Mouse (Mus musculus) liver, postnatal 0 days (tissue): Measurements from ENCODE around the gene Dqx1. TPM values are rescaled to one million over a fixed set of nuclear protein-coding genes. Genes with fewer than 3 reads are reported as not detected.

Experiments
- ATAC-seq: fragments of 200-750 bp; cut with Nextera tagmentation; 2 replicates; pipeline ENCODE4 v1.8.0; 2017; ENCODE audit warnings: mild to moderate bottlenecking, moderate library complexity
- DNase-seq: peaks from one replicate; pipeline ENCODE4 v3.0.0-alpha.2; 2016
- H3K27ac ChIP-seq: fragments of 300-500 bp; sonication (generic); 2 replicates; pipeline ENCODE4 v1.5.1; 2014; ENCODE audit warnings: antibody characterized with exemption, moderate library complexity, mild to moderate bottlenecking, low read depth
- H3K27me3 ChIP-seq: fragments of 300-500 bp; sonication (generic); 2 replicates; pipeline ENCODE4 v1.6.1; 2014; ENCODE audit warnings: low read length, control low read depth, mixed read lengths; ENCODE audit not compliant: insufficient read depth
- H3K36me3 ChIP-seq: fragments of 300-500 bp; sonication (generic); replicated peaks from 2 replicates; pipeline ENCODE4 v1.6.1; 2014; ENCODE audit warnings: mild to moderate bottlenecking, control low read depth, low read length, moderate library complexity, mixed read lengths; ENCODE audit not compliant: insufficient read depth
- H3K4me1 ChIP-seq: fragments of 300-500 bp; sonication (generic); 2 replicates; pipeline ENCODE4 v1.6.1; 2014; ENCODE audit warnings: antibody characterized with exemption, mild to moderate bottlenecking, control low read depth; ENCODE audit not compliant: insufficient read depth
- H3K4me2 ChIP-seq: fragments of 300-500 bp; sonication (generic); 2 replicates; pipeline ENCODE4 v1.6.1; 2014; ENCODE audit warnings: low read depth, mild to moderate bottlenecking, low read length, moderate library complexity, mixed read lengths
- H3K4me3 ChIP-seq: fragments of 300-500 bp; sonication (generic); 2 replicates; pipeline ENCODE4 v1.5.1; 2014; ENCODE audit warnings: low read depth, low read length
- H3K9ac ChIP-seq: fragments of 300-500 bp; sonication (generic); replicated peaks from 2 replicates; pipeline ENCODE4 v1.6.1; 2014; ENCODE audit warnings: mild to moderate bottlenecking, moderate library complexity
- H3K9me3 ChIP-seq: fragments of 300-500 bp; sonication (generic); 2 replicates; pipeline ENCODE4 v1.6.1; 2016; ENCODE audit warnings: mild to moderate bottlenecking, control low read depth, low read length, mixed read lengths
- CTCF ChIP-seq: sonication (generic); IDR thresholded peaks from 2 replicates; pipeline ENCODE4 v1.5.1; 2016; ENCODE audit warnings: antibody characterized with exemption, low read depth
- EP300 ChIP-seq: IDR thresholded peaks from 2 replicates; pipeline ENCODE4 v1.6.1; 2016; ENCODE audit warnings: antibody characterized with exemption, low read depth, mild to moderate bottlenecking
- WGBS: fragments of 180-500 bp; shearing (Covaris S2); extraction: QIAGEN DNeasy Blood & Tissue Kit; methylation state at CpG from one replicate; pipeline ENCODE4 v1.1.7; 2014; ENCODE audit not compliant: insufficient replicate concordance; 5-methylcytosine and 5-hydroxymethylcytosine counted together
- polyA plus RNA-seq: library from polyadenylated mRNA; unstranded; fragments of >200 nt; fragmentation: Nextera tagmentation; extraction: Ambion mirVana; gene quantifications from 2 replicates; pipeline ENCODE4 v1.2.1, GENCODE M21; 2015

Gene Dqx1
- polyA plus RNA-seq, 1 experiment from 2014 or later: 7.5 TPM

- no peak within 1 kb of the TSS for H3K27ac ChIP-seq
- no peak for DNase-seq
- H3K4me2 ChIP-seq: peak within 1 kb of the TSS; percentile 62; the same call in 1 of the 2 replicates
- H3K36me3 ChIP-seq: no peaks in the 10 kb centered on the region
- peaks cover 10% of the 10 kb centered on the region for H3K4me1 ChIP-seq
- ATAC-seq: no peak
- H3K27me3 ChIP-seq: peaks cover 96% of the 10 kb centered on the region
- 2% methylated on average over 8 of the region's 10 CpGs for WGBS
- H3K9me3 ChIP-seq: no peaks in the 10 kb centered on the region
- TF ChIP-seq CTCF (no peak), EP300 (no peak)
- no peak within 1 kb of the TSS for H3K9ac ChIP-seq
- peak within 1 kb of the TSS; percentile 26; the same call in 1 of the 2 replicates for H3K4me3 ChIP-seq
Measured at GRCm38 (mm10) chr6:83070247-83070310, 12.4 kb downstream of the Dqx1 start, which contains the start of gene Tlx2. TSS of gene Tlx2 (minus strand) at chr6:83070293.

- WGBS: 2% methylated on average over 46 of the region's 58 CpGs
- no peaks in the 10 kb centered on the region for H3K36me3 ChIP-seq
- no peak for DNase-seq
- peak overlapping the region; percentile 16; the same call in 1 of the 2 replicates for H3K4me3 ChIP-seq
- H3K9me3 ChIP-seq: no peaks in the 10 kb centered on the region
- TF ChIP-seq EP300 (no peak), CTCF (no peak)
- no peak overlapping the region for H3K9ac ChIP-seq
- 0 out of 2 replicates have a peak overlapping the region, but pooled peaks have one; percentile 5 for H3K4me2 ChIP-seq
- H3K27ac ChIP-seq: no peak overlapping the region
- H3K27me3 ChIP-seq: peaks cover 94% of the 10 kb centered on the region
- peaks cover 10% of the 10 kb centered on the region for H3K4me1 ChIP-seq
- ATAC-seq: 0 out of 2 replicates have a peak, but pooled peaks have one; percentile 14
Measured at GRCm38 (mm10) chr6:83070311-83071219, 12.9 kb downstream of the Dqx1 start.

GRCm38 (mm10) chr6:83071220-83071619, 13.6 kb downstream of the Dqx1 start:
- WGBS: 2% methylated on average over 21 of the region's 24 CpGs
- Histone ChIP-seq H3K27ac (no peak overlapping the region), H3K36me3 (no peaks in the 10 kb centered on the region), H3K4me2 (no peak overlapping the region), H3K9ac (no peak overlapping the region), H3K4me3 (no peak overlapping the region), H3K4me1 (peaks cover 10% of the 10 kb centered on the region), H3K27me3 (peaks cover 93% of the 10 kb centered on the region), H3K9me3 (no peaks in the 10 kb centered on the region)
- DNase-seq: no peak
- TF ChIP-seq EP300: no peak
- TF ChIP-seq CTCF: no peak
- no peak for ATAC-seq

GRCm38 (mm10) chr6:83074979-83075378, 17.3 kb downstream of the Dqx1 start:
- peaks cover 59% of the 10 kb centered on the region for H3K27me3 ChIP-seq
- H3K4me1 ChIP-seq: peaks cover 17% of the 10 kb centered on the region
- DNase-seq (no peak), ATAC-seq (no peak)
- H3K9ac ChIP-seq: no peak overlapping the region
- no peak overlapping the region for H3K4me3 ChIP-seq
- no peak overlapping the region for H3K27ac ChIP-seq
- TF ChIP-seq EP300 (no peak), CTCF (peak; percentile 51)
- H3K9me3 ChIP-seq: no peaks in the 10 kb centered on the region
- 19% methylated on average over 2 of the region's 2 CpGs for WGBS
- no peak overlapping the region for H3K4me2 ChIP-seq
- no peaks in the 10 kb centered on the region; the same call in 1 of the 2 replicates for H3K36me3 ChIP-seq

- Histone ChIP-seq H3K4me2 (peak within 1 kb of the TSS; percentile 99), H3K9ac (peak within 1 kb of the TSS; percentile 84), H3K27ac (peak within 1 kb of the TSS; percentile 82), H3K4me3 (peak within 1 kb of the TSS; percentile 91), H3K9me3 (no peaks in the 10 kb centered on the region), H3K36me3 (peaks cover 2% of the 10 kb centered on the region; the same call in 1 of the 2 replicates), H3K4me1 (peaks cover 18% of the 10 kb centered on the region), H3K27me3 (peaks cover 33% of the 10 kb centered on the region)
- ATAC-seq (peak; percentile 26), DNase-seq (peak; percentile 55)
- under 1% methylated on average over 54 of the region's 54 CpGs for WGBS
- TF ChIP-seq CTCF (no peak), EP300 (no peak)
Measured at GRCm38 (mm10) chr6:83077630-83078323, 20.1 kb downstream of the Dqx1 start, which contains the start of gene Pcgf1. TSS of gene Pcgf1 (plus strand) at chr6:83077869.

- Histone ChIP-seq H3K36me3 (peaks cover 2% of the 10 kb centered on the region; the same call in 1 of the 2 replicates), H3K27ac (peak overlapping the region; percentile 82), H3K4me2 (peak overlapping the region; percentile 99), H3K4me1 (peaks cover 18% of the 10 kb centered on the region), H3K9ac (peak overlapping the region; percentile 84), H3K27me3 (peaks cover 30% of the 10 kb centered on the region), H3K4me3 (peak overlapping the region; percentile 91), H3K9me3 (no peaks in the 10 kb centered on the region)
- DNase-seq (peak; percentile 100), ATAC-seq (peak; percentile 94)
- WGBS: under 1% methylated on average over 46 of the region's 46 CpGs
- no peak for TF ChIP-seq EP300
- peak; percentile 74 for TF ChIP-seq CTCF
Measured at GRCm38 (mm10) chr6:83078324-83078858, 20.7 kb downstream of the Dqx1 start.
